Mouse (Mus musculus): ENCODE data around the gene Stard3. TPM values are rescaled to one million over a fixed set of nuclear protein-coding genes. Genes with fewer than 3 reads are reported as not detected.

Stard3 gene
- polyA plus RNA-seq, 1 experiment from 2014 or later = 42.8 TPM

- H3K4me3 ChIP-seq (replicated peaks; ENCODE audit: low read depth, low read length) = no peak overlapping the region
- no peaks in the 10 kb centered on the region for H3K36me3 ChIP-seq (ENCODE audit: insufficient read depth, low read length)
- no peaks in the 10 kb centered on the region for H3K4me1 ChIP-seq (replicated peaks; ENCODE audit: insufficient read depth, low read length)
- ATAC-seq (replicated peaks; ENCODE audit: low FRiP score, low read depth) (no peak), DNase-seq (ENCODE audit: low spot score) (no peak)
- H3K27me3 ChIP-seq (ENCODE audit: insufficient read depth, low read length) = peaks cover 92% of the 10 kb centered on the region
- H3K9me3 ChIP-seq (replicated peaks; ENCODE audit: low read length) = no peaks in the 10 kb centered on the region
- no peak overlapping the region for H3K9ac ChIP-seq (ENCODE audit: low read depth, low read length)
- no peak overlapping the region for H3K4me2 ChIP-seq (ENCODE audit: low read length)
- no peak overlapping the region for H3K27ac ChIP-seq
- 3% methylated on average over 2 of the region's 2 CpGs for WGBS
- TF ChIP-seq CTCF (IDR thresholded peaks at IDR 0.05; ENCODE audit: low read depth) = no peak
Measured at GRCm38 (mm10) chr11:98319944-98320343, 38.2 kb upstream of the Stard3 start.

GRCm38 (mm10) chr11:98320381-98320780 lies 37.8 kb upstream of the Stard3 start:
- 8% methylated on average over 12 of the region's 12 CpGs for WGBS
- H3K36me3 ChIP-seq (ENCODE audit: insufficient read depth, low read length) = no peaks in the 10 kb centered on the region
- H3K4me1 ChIP-seq (replicated peaks; ENCODE audit: insufficient read depth, low read length) = no peaks in the 10 kb centered on the region
- peaks cover 95% of the 10 kb centered on the region for H3K27me3 ChIP-seq (ENCODE audit: insufficient read depth, low read length)
- no peak for DNase-seq (ENCODE audit: low spot score)
- no peak for TF ChIP-seq CTCF (IDR thresholded peaks at IDR 0.05; ENCODE audit: low read depth)
- ATAC-seq (replicated peaks; ENCODE audit: low FRiP score, low read depth) = no peak
- H3K4me3 ChIP-seq (replicated peaks; ENCODE audit: low read depth, low read length) = no peak overlapping the region
- no peak overlapping the region for H3K9ac ChIP-seq (ENCODE audit: low read depth, low read length)
- H3K9me3 ChIP-seq (replicated peaks; ENCODE audit: low read length) = no peaks in the 10 kb centered on the region
- no peak overlapping the region for H3K27ac ChIP-seq
- no peak overlapping the region for H3K4me2 ChIP-seq (ENCODE audit: low read length)

GRCm38 (mm10) chr11:98320806-98321676 lies 37.1 kb upstream of the Stard3 start:
- ATAC-seq (replicated peaks; ENCODE audit: low FRiP score, low read depth) (no peak), DNase-seq (ENCODE audit: low spot score) (no peak)
- no peaks in the 10 kb centered on the region for H3K4me1 ChIP-seq (replicated peaks; ENCODE audit: insufficient read depth, low read length)
- H3K27me3 ChIP-seq (ENCODE audit: insufficient read depth, low read length) = peaks cover 95% of the 10 kb centered on the region
- no peaks in the 10 kb centered on the region for H3K36me3 ChIP-seq (ENCODE audit: insufficient read depth, low read length)
- H3K4me3 ChIP-seq (replicated peaks; ENCODE audit: low read depth, low read length) = no peak overlapping the region
- no peak overlapping the region for H3K9ac ChIP-seq (ENCODE audit: low read depth, low read length)
- TF ChIP-seq CTCF (IDR thresholded peaks at IDR 0.05; ENCODE audit: low read depth) = no peak
- under 1% methylated on average over 30 of the region's 30 CpGs for WGBS
- H3K9me3 ChIP-seq (replicated peaks; ENCODE audit: low read length) = no peaks in the 10 kb centered on the region
- no peak overlapping the region for H3K4me2 ChIP-seq (ENCODE audit: low read length)
- no peak overlapping the region for H3K27ac ChIP-seq

DNA sequence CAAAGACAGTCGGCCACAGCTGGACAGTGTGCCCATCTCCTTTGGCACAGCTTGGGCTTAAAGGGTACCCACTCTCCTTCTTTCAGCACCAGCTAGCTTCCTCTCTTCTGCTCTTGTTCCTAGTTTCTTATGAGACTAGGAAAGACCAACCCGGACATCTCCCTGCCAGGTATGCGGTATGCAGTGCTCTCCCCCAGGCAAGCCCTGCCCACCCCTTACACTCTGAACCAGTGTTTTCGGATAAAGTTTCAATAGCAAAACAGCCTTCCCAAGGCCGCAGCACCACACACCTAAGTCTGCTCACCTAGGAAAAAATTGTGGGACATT lies 36.5 kb upstream of the Stard3 start:
- 6% methylated on average over 5 of the region's 5 CpGs for WGBS
- Histone ChIP-seq H3K27me3 (ENCODE audit: insufficient read depth, low read length) (peaks cover 95% of the 10 kb centered on the region), H3K4me2 (ENCODE audit: low read length) (no peak overlapping the region), H3K4me3 (replicated peaks; ENCODE audit: low read depth, low read length) (no peak overlapping the region), H3K27ac (no peak overlapping the region), H3K9ac (ENCODE audit: low read depth, low read length) (no peak overlapping the region), H3K4me1 (replicated peaks; ENCODE audit: insufficient read depth, low read length) (no peaks in the 10 kb centered on the region), H3K36me3 (ENCODE audit: insufficient read depth, low read length) (no peaks in the 10 kb centered on the region), H3K9me3 (replicated peaks; ENCODE audit: low read length) (no peaks in the 10 kb centered on the region)
- ATAC-seq (replicated peaks; ENCODE audit: low FRiP score, low read depth) (no peak), DNase-seq (ENCODE audit: low spot score) (no peak)
- TF ChIP-seq CTCF (IDR thresholded peaks at IDR 0.05; ENCODE audit: low read depth) = no peak

- Histone ChIP-seq H3K9ac (ENCODE audit: low read depth, low read length) (no peak overlapping the region), H3K4me1 (replicated peaks; ENCODE audit: insufficient read depth, low read length) (peaks cover 2% of the 10 kb centered on the region; the same call in 1 of the 2 replicates), H3K27me3 (ENCODE audit: insufficient read depth, low read length) (peaks cover 95% of the 10 kb centered on the region), H3K36me3 (ENCODE audit: insufficient read depth, low read length) (no peaks in the 10 kb centered on the region), H3K4me3 (replicated peaks; ENCODE audit: low read depth, low read length) (no peak overlapping the region), H3K4me2 (ENCODE audit: low read length) (no peak overlapping the region), H3K9me3 (replicated peaks; ENCODE audit: low read length) (no peaks in the 10 kb centered on the region), H3K27ac (no peak overlapping the region)
- 5% methylated on average over 1 of the region's 1 CpGs for WGBS
- ATAC-seq (replicated peaks; ENCODE audit: low FRiP score, low read depth) (no peak), DNase-seq (ENCODE audit: low spot score) (no peak)
- TF ChIP-seq CTCF (IDR thresholded peaks at IDR 0.05; ENCODE audit: low read depth) = no peak
Measured at GRCm38 (mm10) chr11:98322159-98322558, 36.0 kb upstream of the Stard3 start.

DNA sequence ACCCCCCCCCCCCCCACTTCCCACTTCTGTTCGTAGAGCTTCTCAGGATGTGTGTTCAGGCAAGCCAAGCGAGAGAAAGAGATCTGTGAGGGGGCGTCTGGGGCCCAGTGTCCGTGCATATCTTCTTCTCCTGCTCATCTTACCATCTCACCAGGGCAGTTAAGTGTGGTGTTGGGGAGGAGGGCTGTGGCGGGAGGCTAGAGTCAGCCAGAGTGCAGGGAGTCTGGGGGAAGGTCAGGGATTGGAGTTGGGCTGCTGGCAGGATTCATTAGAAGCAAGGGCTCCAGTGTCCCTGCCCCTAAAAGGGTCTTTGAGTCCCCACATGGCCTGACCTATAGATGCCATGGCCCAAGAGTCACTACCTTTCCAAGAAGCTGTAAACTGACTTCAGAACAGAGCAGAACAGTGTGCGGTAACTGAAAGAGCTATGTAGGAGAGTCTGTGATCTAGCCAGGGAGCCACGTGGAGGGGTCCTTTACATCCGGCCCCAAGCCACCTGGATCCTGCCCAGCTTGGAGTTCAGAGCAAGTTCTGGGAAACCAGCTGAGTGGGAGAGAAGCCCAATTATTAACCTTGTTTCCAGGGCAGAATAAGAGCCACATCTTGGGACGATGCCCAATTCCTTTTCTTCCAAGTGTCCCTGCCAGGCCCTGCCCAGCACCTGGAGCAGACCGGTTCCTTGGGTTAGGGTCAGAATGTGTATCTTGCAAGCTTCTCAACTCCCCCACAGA lies 34.9 kb upstream of the Stard3 start:
- Histone ChIP-seq H3K4me3 (replicated peaks; ENCODE audit: low read depth, low read length) (no peak overlapping the region), H3K4me1 (replicated peaks; ENCODE audit: insufficient read depth, low read length) (peaks cover 13% of the 10 kb centered on the region), H3K9me3 (replicated peaks; ENCODE audit: low read length) (no peaks in the 10 kb centered on the region), H3K36me3 (ENCODE audit: insufficient read depth, low read length) (no peaks in the 10 kb centered on the region), H3K4me2 (ENCODE audit: low read length) (no peak overlapping the region), H3K9ac (ENCODE audit: low read depth, low read length) (no peak overlapping the region), H3K27ac (no peak overlapping the region), H3K27me3 (ENCODE audit: insufficient read depth, low read length) (peaks cover 96% of the 10 kb centered on the region)
- ATAC-seq (replicated peaks; ENCODE audit: low FRiP score, low read depth) = no peak
- WGBS = 2% methylated on average over 10 of the region's 10 CpGs
- no peak for DNase-seq (ENCODE audit: low spot score)
- TF ChIP-seq CTCF (IDR thresholded peaks at IDR 0.05; ENCODE audit: low read depth) = no peak
